Mouse (Mus musculus): ENCODE results near the gene Gm8914.
"Not testable (repeated sequence)": the region's sequence is repeated elsewhere in the genome, so short reads cannot be mapped to it uniquely, and the experiment has no call there.

The Gm8914 gene

DNA sequence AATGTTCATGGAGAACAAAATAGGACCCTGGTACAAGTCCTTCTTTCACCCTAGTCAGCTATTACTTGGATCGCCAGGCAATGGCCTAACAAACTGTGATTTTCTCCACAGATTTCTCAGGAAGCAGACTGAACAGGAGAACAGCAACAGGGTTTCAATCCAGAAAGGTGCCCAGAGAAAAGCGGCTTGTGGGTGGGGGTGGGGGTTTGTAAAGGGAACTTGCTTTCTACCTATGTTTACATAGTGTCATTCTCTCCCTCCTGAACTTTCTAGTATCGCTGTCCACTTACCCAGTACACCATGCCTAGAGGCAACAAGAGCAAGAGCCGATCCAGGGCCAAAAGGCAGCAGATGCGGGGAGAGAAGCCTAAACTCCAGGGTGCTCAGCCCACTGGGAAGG lies at the start of gene Gm8914:
TSS of gene Gm8914 (plus strand) at position 301 of the 400 bp plus-strand sequence.
- in situ Hi-C loops (cut with MboI) = not testable (repeated sequence)

Data from mature B cell (primary cell).